Mouse (Mus musculus): ENCODE measurements at regions not wholly inside any gene's neighbourhood (a gene's known extent, or its start where the extent isn't known, plus 50 kb on each side); places are given as distances from the start of the nearest gene placed in this dataset.

DNA sequence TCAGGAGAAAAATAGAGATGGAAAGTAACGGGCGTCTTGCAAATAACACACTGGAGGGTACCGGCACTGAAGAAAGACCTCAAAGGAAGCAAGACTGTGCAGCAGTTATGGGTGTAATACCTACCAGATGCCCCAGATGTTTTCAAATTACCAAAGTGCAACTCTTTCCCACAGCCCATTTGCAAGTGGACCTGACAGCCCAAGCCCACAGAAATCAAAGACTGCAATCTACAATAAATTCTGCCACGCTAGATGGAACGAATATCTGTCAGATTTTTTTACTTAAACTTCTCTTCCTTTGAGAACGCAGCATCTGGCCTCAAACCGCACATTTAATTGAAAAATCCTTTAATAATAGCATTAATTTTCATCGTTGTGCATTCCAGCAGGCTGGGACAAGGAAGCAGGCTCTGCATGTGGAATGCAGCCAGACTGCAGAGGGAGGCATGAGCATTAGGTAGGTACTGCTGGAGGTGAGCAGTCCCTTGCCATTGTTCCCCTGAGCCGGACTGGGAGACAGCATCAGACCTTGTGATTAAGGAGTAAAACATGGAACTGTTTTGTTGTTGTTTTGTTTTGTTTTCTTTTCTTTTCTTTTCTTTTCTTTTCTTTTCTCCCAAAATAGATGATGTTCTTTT, 419.9 kb downstream of the Efnb2 start:
- Histone ChIP-seq H3K27me3 (ENCODE audit: control insufficient read depth, insufficient read depth, low read length) (no peaks in the 10 kb centered on the region), H3K4me1 (ENCODE audit: control insufficient read depth, insufficient read depth, insufficient read length) (no peaks in the 10 kb centered on the region), H3K4me3 (ENCODE audit: extremely low read depth, insufficient read depth, insufficient read length) (no peak overlapping the region), H3K36me3 (ENCODE audit: control insufficient read depth, insufficient read depth, low read length) (no peaks in the 10 kb centered on the region), H3K27ac (ENCODE audit: insufficient read depth, low read length) (no peak overlapping the region)
- WGBS = 87% methylated on average over 9 of the region's 9 CpGs
- no peak for DNase-seq (ENCODE audit: low read depth in 1 of 2, low spot score in 2 of 2)
- no peak for TF ChIP-seq CTCF (IDR thresholded peaks at IDR 0.05; ENCODE audit: extremely low read depth, insufficient read depth, insufficient read length, insufficient replicate concordance)
- no peak for TF ChIP-seq POLR2A (IDR thresholded peaks at IDR 0.05; ENCODE audit: low read depth, low read length)

DNA sequence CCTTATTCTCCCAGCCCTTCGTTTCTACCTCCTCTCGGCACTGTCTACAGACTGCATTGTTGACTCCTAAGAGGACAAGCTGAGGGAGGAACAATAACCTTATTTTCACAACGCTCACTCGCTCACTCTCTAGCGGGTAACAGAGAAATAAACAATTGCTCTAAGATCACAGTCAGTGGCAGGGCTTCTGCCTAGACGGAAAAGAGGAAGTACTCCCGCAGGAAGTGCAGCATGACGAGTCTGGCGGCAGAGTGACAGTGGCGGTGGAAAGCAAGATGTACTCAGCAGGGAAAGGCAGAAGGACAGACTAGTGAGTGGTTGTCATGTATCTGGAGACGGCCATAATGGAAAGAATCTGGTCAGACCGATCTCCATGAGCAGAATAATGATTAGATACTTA, 421.6 kb downstream of the Efnb2 start:
- DNase-seq (ENCODE audit: low read depth in 1 of 2, low spot score in 2 of 2) = no peak
- H3K36me3 ChIP-seq (ENCODE audit: control insufficient read depth, insufficient read depth, low read length) = no peaks in the 10 kb centered on the region
- 10% methylated on average over 12 of the region's 12 CpGs for WGBS
- no peaks in the 10 kb centered on the region for H3K4me1 ChIP-seq (ENCODE audit: control insufficient read depth, insufficient read depth, insufficient read length)
- H3K27ac ChIP-seq (ENCODE audit: insufficient read depth, low read length) = no peak overlapping the region
- no peak overlapping the region for H3K4me3 ChIP-seq (ENCODE audit: extremely low read depth, insufficient read depth, insufficient read length)
- no peaks in the 10 kb centered on the region for H3K27me3 ChIP-seq (ENCODE audit: control insufficient read depth, insufficient read depth, low read length)
- TF ChIP-seq POLR2A (IDR thresholded peaks at IDR 0.05; ENCODE audit: low read depth, low read length) (no peak), CTCF (IDR thresholded peaks at IDR 0.05; ENCODE audit: extremely low read depth, insufficient read depth, insufficient read length, insufficient replicate concordance) (no peak)

DNA sequence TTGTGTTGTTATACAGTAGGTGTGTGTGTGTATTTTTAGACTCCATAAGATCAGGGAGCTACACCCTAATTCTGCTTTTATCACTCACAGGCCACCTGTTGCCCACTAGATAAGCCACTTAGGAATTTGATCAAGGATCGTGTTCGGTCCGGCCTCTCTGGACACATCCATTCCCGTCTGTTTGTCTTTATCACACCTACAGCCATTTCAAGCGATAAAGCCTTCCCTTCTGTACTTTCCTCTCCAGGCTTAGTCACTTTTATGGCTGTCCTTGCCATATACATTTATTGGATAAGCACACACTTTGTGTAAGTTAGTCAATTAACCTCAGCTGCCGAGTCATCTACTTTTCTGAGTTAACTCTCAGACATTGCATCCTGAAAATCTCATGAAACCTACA, 423.0 kb downstream of the Efnb2 start:
- 87% methylated on average over 6 of the region's 6 CpGs for WGBS
- Histone ChIP-seq H3K36me3 (ENCODE audit: control insufficient read depth, insufficient read depth, low read length) (no peaks in the 10 kb centered on the region), H3K4me1 (ENCODE audit: control insufficient read depth, insufficient read depth, insufficient read length) (no peaks in the 10 kb centered on the region), H3K4me3 (ENCODE audit: extremely low read depth, insufficient read depth, insufficient read length) (no peak overlapping the region), H3K27me3 (ENCODE audit: control insufficient read depth, insufficient read depth, low read length) (no peaks in the 10 kb centered on the region), H3K27ac (ENCODE audit: insufficient read depth, low read length) (no peak overlapping the region)
- TF ChIP-seq CTCF (IDR thresholded peaks at IDR 0.05; ENCODE audit: extremely low read depth, insufficient read depth, insufficient read length, insufficient replicate concordance) = no peak
- TF ChIP-seq POLR2A (IDR thresholded peaks at IDR 0.05; ENCODE audit: low read depth, low read length) = no peak
- DNase-seq (ENCODE audit: low read depth in 1 of 2, low spot score in 2 of 2) = no peak

DNA sequence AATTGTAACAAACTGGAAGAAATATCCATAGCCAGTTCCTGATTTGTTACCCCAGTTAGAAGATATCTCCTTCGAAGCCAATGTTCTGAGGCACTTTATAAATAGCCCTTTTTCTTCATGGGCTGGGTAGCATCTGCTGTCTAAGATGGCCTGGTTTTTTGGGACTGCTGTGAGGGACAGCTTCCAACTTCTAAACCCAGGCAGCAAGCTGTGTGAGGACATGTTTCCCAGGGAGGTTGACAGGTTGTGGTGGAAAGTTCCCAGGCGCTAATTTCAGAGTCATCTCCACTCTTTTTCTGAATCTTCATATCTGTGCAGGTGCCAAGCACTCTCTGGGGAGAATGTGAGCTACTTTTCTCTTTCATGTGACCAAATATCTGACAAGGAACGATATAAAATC, 427.4 kb downstream of the Efnb2 start:
- H3K4me3 ChIP-seq (ENCODE audit: extremely low read depth, insufficient read depth, insufficient read length) = no peak overlapping the region
- no peak overlapping the region for H3K27ac ChIP-seq (ENCODE audit: insufficient read depth, low read length)
- no peaks in the 10 kb centered on the region for H3K36me3 ChIP-seq (ENCODE audit: control insufficient read depth, insufficient read depth, low read length)
- no peaks in the 10 kb centered on the region for H3K27me3 ChIP-seq (ENCODE audit: control insufficient read depth, insufficient read depth, low read length)
- H3K4me1 ChIP-seq (ENCODE audit: control insufficient read depth, insufficient read depth, insufficient read length) = no peaks in the 10 kb centered on the region
- DNase-seq (ENCODE audit: low read depth in 1 of 2, low spot score in 2 of 2) = no peak
- 78% methylated on average over 3 of the region's 3 CpGs for WGBS
- no peak for TF ChIP-seq CTCF (IDR thresholded peaks at IDR 0.05; ENCODE audit: extremely low read depth, insufficient read depth, insufficient read length, insufficient replicate concordance)
- no peak for TF ChIP-seq POLR2A (IDR thresholded peaks at IDR 0.05; ENCODE audit: low read depth, low read length)

DNA sequence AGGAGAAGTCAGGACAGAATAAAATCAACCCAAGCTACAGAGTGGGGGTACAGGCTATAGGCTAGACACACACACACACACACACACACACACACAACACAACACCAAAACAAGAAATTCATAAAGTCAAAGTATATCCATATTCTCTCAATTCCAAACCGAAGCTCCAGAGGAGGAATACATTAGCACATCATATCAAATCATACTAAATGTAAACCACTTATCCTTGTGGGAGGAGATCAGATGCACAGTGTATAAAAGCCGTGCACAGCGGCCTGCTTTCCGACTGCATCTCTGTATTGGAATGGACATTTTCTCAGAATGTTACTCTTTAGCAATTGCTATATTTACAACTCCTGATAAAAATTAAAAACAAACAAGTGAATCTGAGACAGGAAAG, 427.9 kb downstream of the Efnb2 start:
- Histone ChIP-seq H3K27me3 (ENCODE audit: control insufficient read depth, insufficient read depth, low read length) (no peaks in the 10 kb centered on the region), H3K4me1 (ENCODE audit: control insufficient read depth, insufficient read depth, insufficient read length) (no peaks in the 10 kb centered on the region), H3K27ac (ENCODE audit: insufficient read depth, low read length) (no peak overlapping the region), H3K36me3 (ENCODE audit: control insufficient read depth, insufficient read depth, low read length) (no peaks in the 10 kb centered on the region), H3K4me3 (ENCODE audit: extremely low read depth, insufficient read depth, insufficient read length) (no peak overlapping the region)
- 91% methylated on average over 4 of the region's 4 CpGs for WGBS
- DNase-seq (ENCODE audit: low read depth in 1 of 2, low spot score in 2 of 2) = no peak
- TF ChIP-seq POLR2A (IDR thresholded peaks at IDR 0.05; ENCODE audit: low read depth, low read length) (no peak), CTCF (IDR thresholded peaks at IDR 0.05; ENCODE audit: extremely low read depth, insufficient read depth, insufficient read length, insufficient replicate concordance) (no peak)

DNA sequence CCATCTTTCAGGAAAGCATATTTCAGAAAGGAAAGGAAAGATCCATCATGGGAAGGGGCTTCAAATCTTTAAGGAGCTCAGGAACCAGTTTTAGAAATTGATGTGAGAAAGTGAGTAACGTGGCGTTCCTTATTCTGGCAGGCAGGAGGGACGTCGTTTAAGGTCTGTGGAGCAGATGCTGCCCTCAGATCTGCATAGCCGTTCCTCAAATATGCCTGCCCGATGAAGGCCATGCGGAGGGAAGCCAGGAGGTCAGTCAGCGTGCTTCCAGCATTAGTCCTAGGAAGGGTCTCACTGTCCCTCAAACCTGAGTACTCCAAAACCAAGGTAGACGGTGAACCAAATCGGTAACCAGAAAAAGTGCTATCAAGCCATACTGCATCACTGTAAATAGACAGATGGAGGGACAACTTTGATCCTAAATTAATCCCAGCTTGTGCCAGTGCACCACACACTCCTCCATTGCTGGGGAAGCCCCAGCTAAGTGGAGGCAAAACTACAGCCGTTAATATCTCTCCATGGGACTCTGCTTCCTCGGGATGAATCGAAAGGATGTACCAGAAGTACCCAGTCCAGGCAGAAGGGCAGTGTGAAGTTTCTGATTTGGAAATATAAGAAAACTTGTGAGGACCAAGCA, 428.9 kb downstream of the Efnb2 start:
- H3K4me1 ChIP-seq (ENCODE audit: control insufficient read depth, insufficient read depth, insufficient read length) = no peaks in the 10 kb centered on the region
- no peak overlapping the region for H3K27ac ChIP-seq (ENCODE audit: insufficient read depth, low read length)
- WGBS = 88% methylated on average over 13 of the region's 13 CpGs
- TF ChIP-seq CTCF (IDR thresholded peaks at IDR 0.05; ENCODE audit: extremely low read depth, insufficient read depth, insufficient read length, insufficient replicate concordance) (no peak), POLR2A (IDR thresholded peaks at IDR 0.05; ENCODE audit: low read depth, low read length) (no peak)
- no peaks in the 10 kb centered on the region for H3K27me3 ChIP-seq (ENCODE audit: control insufficient read depth, insufficient read depth, low read length)
- H3K36me3 ChIP-seq (ENCODE audit: control insufficient read depth, insufficient read depth, low read length) = no peaks in the 10 kb centered on the region
- H3K4me3 ChIP-seq (ENCODE audit: extremely low read depth, insufficient read depth, insufficient read length) = no peak overlapping the region
- no peak for DNase-seq (ENCODE audit: low read depth in 1 of 2, low spot score in 2 of 2)

DNA sequence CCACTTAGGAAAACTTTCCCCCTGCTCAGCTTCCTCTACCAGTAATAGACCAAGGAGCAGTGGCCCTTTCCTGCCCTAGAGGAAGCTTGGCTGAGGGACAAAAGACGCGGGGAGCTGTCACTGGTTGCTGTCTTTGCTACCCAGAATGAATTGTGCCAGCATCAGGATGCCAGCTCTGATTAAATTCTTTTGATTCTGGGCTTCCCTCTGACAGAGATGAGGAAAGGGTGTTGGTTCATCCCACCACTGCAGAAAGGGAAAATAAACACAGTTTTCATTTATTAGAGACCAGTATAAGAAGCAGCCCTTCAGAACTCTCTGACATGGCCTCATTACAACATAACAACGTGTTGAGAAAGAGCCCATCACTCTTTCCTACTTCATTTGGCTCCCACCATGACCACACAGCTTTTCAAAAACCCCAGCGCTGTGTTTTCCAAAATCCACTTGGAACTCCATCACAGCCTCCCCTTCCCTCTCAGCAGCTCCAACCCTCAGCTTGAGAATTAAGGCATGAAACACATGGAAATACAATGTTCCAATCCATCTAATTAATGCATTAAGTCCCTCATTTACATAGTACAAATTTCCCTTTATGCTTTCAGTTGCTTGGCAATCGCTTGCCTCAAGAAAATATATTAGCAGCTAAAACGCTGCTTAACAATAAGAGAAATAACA, 429.6 kb downstream of the Efnb2 start:
- Histone ChIP-seq H3K27ac (ENCODE audit: insufficient read depth, low read length) (no peak overlapping the region), H3K36me3 (ENCODE audit: control insufficient read depth, insufficient read depth, low read length) (no peaks in the 10 kb centered on the region), H3K27me3 (ENCODE audit: control insufficient read depth, insufficient read depth, low read length) (no peaks in the 10 kb centered on the region), H3K4me3 (ENCODE audit: extremely low read depth, insufficient read depth, insufficient read length) (no peak overlapping the region), H3K4me1 (ENCODE audit: control insufficient read depth, insufficient read depth, insufficient read length) (no peaks in the 10 kb centered on the region)
- no peak for DNase-seq (ENCODE audit: low read depth in 1 of 2, low spot score in 2 of 2)
- WGBS = 70% methylated on average over 6 of the region's 6 CpGs
- TF ChIP-seq POLR2A (IDR thresholded peaks at IDR 0.05; ENCODE audit: low read depth, low read length) (no peak), CTCF (IDR thresholded peaks at IDR 0.05; ENCODE audit: extremely low read depth, insufficient read depth, insufficient read length, insufficient replicate concordance) (no peak)
